Mouse (Mus musculus): ENCODE data around the gene Igf1r. TPM values are rescaled to one million over a fixed set of nuclear protein-coding genes. Genes with fewer than 3 reads are reported as not detected.

The Igf1r gene
- polyA plus RNA-seq, 1 experiment from 2014 or later, result 21.0 TPM

GRCm38 (mm10) chr7:67953764-67954242 lies 1.2 kb downstream of the Igf1r start:
- Histone ChIP-seq H3K27ac (no peak overlapping the region), H3K27me3 (ENCODE audit: control insufficient read depth, insufficient read depth, low read length) (0 out of 2 replicates have a peak, but pooled peaks cover 2% of the 10 kb centered on the region), H3K4me2 (replicated peaks) (peak overlapping the region; percentile 95), H3K4me3 (replicated peaks; ENCODE audit: low read length) (peak overlapping the region; percentile 77), H3K4me1 (replicated peaks; ENCODE audit: control insufficient read depth, insufficient read depth, low read length) (peaks cover 42% of the 10 kb centered on the region), H3K9me3 (ENCODE audit: control insufficient read depth, low read length) (no peaks in the 10 kb centered on the region), H3K36me3 (replicated peaks; ENCODE audit: control insufficient read depth, insufficient read depth) (no peaks in the 10 kb centered on the region), H3K9ac (peak overlapping the region; percentile 92)
- DNase-seq (ENCODE audit: low spot score) (no peak), ATAC-seq (ENCODE audit: low FRiP score) (no peak)
- under 1% methylated on average over 22 of the region's 23 CpGs for WGBS

GRCm38 (mm10) chr7:67954591-67955185 lies 2.1 kb downstream of the Igf1r start:
- H3K27ac ChIP-seq, result no peak overlapping the region

GRCm38 (mm10) chr7:67955276-67955675 lies 2.6 kb downstream of the Igf1r start:
- Histone ChIP-seq H3K27ac (no peak overlapping the region), H3K36me3 (replicated peaks; ENCODE audit: control insufficient read depth, insufficient read depth) (no peaks in the 10 kb centered on the region), H3K27me3 (ENCODE audit: control insufficient read depth, insufficient read depth, low read length) (no peaks in the 10 kb centered on the region), H3K9ac (peak overlapping the region; percentile 92), H3K4me1 (replicated peaks; ENCODE audit: control insufficient read depth, insufficient read depth, low read length) (peaks cover 43% of the 10 kb centered on the region), H3K9me3 (ENCODE audit: control insufficient read depth, low read length) (no peaks in the 10 kb centered on the region), H3K4me3 (replicated peaks; ENCODE audit: low read length) (peak overlapping the region; percentile 77), H3K4me2 (replicated peaks) (peak overlapping the region; percentile 95)
- ATAC-seq (ENCODE audit: low FRiP score), result no peak
- DNase-seq (ENCODE audit: low spot score), result no peak
- WGBS, result 30% methylated on average over 5 of the region's 5 CpGs

More at GRCm38 (mm10) chr7:67954591-67955185, 2.1 kb downstream of the Igf1r start:
- Histone ChIP-seq H3K4me3 (replicated peaks; ENCODE audit: low read length) (peak overlapping the region; percentile 77), H3K9ac (peak overlapping the region; percentile 92), H3K4me1 (replicated peaks; ENCODE audit: control insufficient read depth, insufficient read depth, low read length) (peaks cover 43% of the 10 kb centered on the region), H3K36me3 (replicated peaks; ENCODE audit: control insufficient read depth, insufficient read depth) (no peaks in the 10 kb centered on the region), H3K9me3 (ENCODE audit: control insufficient read depth, low read length) (no peaks in the 10 kb centered on the region), H3K27me3 (ENCODE audit: control insufficient read depth, insufficient read depth, low read length) (no peaks in the 10 kb centered on the region), H3K4me2 (replicated peaks) (peak overlapping the region; percentile 95)
- 1% methylated on average over 10 of the region's 10 CpGs for WGBS
- DNase-seq (ENCODE audit: low spot score), result no peak
- ATAC-seq (ENCODE audit: low FRiP score), result no peak

GRCm38 (mm10) chr7:67957376-67957775 lies 4.7 kb downstream of the Igf1r start:
- Histone ChIP-seq H3K4me1 (replicated peaks; ENCODE audit: control insufficient read depth, insufficient read depth, low read length) (peaks cover 43% of the 10 kb centered on the region), H3K36me3 (replicated peaks; ENCODE audit: control insufficient read depth, insufficient read depth) (no peaks in the 10 kb centered on the region)
- no peak for ATAC-seq (ENCODE audit: low FRiP score)

GRCm38 (mm10) chr7:67958045-67958444 lies 5.4 kb downstream of the Igf1r start:
- H3K36me3 ChIP-seq (replicated peaks; ENCODE audit: control insufficient read depth, insufficient read depth), result no peaks in the 10 kb centered on the region
- H3K4me3 ChIP-seq (replicated peaks; ENCODE audit: low read length), result no peak overlapping the region
- no peak overlapping the region for H3K4me2 ChIP-seq (replicated peaks)
- ATAC-seq (ENCODE audit: low FRiP score), result no peak
- peaks cover 43% of the 10 kb centered on the region for H3K4me1 ChIP-seq (replicated peaks; ENCODE audit: control insufficient read depth, insufficient read depth, low read length)
- no peaks in the 10 kb centered on the region for H3K27me3 ChIP-seq (ENCODE audit: control insufficient read depth, insufficient read depth, low read length)
- H3K9me3 ChIP-seq (ENCODE audit: control insufficient read depth, low read length), result no peaks in the 10 kb centered on the region
- DNase-seq (ENCODE audit: low spot score), result no peak
- no peak overlapping the region for H3K27ac ChIP-seq
- WGBS, result 85% methylated on average over 18 of the region's 18 CpGs
- H3K9ac ChIP-seq, result no peak overlapping the region

More at GRCm38 (mm10) chr7:67957376-67957775, 4.7 kb downstream of the Igf1r start:
- DNase-seq (ENCODE audit: low spot score), result no peak
- Histone ChIP-seq H3K4me3 (replicated peaks; ENCODE audit: low read length) (no peak overlapping the region), H3K9me3 (ENCODE audit: control insufficient read depth, low read length) (no peaks in the 10 kb centered on the region), H3K27me3 (ENCODE audit: control insufficient read depth, insufficient read depth, low read length) (no peaks in the 10 kb centered on the region), H3K27ac (no peak overlapping the region), H3K9ac (no peak overlapping the region), H3K4me2 (replicated peaks) (no peak overlapping the region)
- WGBS, result 75% methylated on average over 6 of the region's 6 CpGs

GRCm38 (mm10) chr7:67960701-67961100 lies 8.1 kb downstream of the Igf1r start:
- H3K9ac ChIP-seq, result no peak overlapping the region
- H3K4me1 ChIP-seq (replicated peaks; ENCODE audit: control insufficient read depth, insufficient read depth, low read length), result peaks cover 23% of the 10 kb centered on the region
- H3K36me3 ChIP-seq (replicated peaks; ENCODE audit: control insufficient read depth, insufficient read depth), result no peaks in the 10 kb centered on the region
- H3K4me2 ChIP-seq (replicated peaks), result no peak overlapping the region
- DNase-seq (ENCODE audit: low spot score), result no peak
- no peaks in the 10 kb centered on the region for H3K27me3 ChIP-seq (ENCODE audit: control insufficient read depth, insufficient read depth, low read length)
- no peak overlapping the region for H3K27ac ChIP-seq
- H3K9me3 ChIP-seq (ENCODE audit: control insufficient read depth, low read length), result no peaks in the 10 kb centered on the region
- 35% methylated on average over 9 of the region's 9 CpGs for WGBS
- H3K4me3 ChIP-seq (replicated peaks; ENCODE audit: low read length), result no peak overlapping the region
- ATAC-seq (ENCODE audit: low FRiP score), result no peak; the same call in 1 of the 2 replicates

- 14% methylated on average over 14 of the region's 14 CpGs for WGBS
- H3K4me1 ChIP-seq (replicated peaks; ENCODE audit: control insufficient read depth, insufficient read depth, low read length), result peaks cover 14% of the 10 kb centered on the region
- no peak overlapping the region for H3K4me2 ChIP-seq (replicated peaks)
- no peaks in the 10 kb centered on the region for H3K27me3 ChIP-seq (ENCODE audit: control insufficient read depth, insufficient read depth, low read length)
- no peak overlapping the region for H3K4me3 ChIP-seq (replicated peaks; ENCODE audit: low read length)
- DNase-seq (ENCODE audit: low spot score), result peak; percentile 83
- ATAC-seq (ENCODE audit: low FRiP score), result peak; percentile 77
- H3K36me3 ChIP-seq (replicated peaks; ENCODE audit: control insufficient read depth, insufficient read depth), result no peaks in the 10 kb centered on the region
- no peaks in the 10 kb centered on the region for H3K9me3 ChIP-seq (ENCODE audit: control insufficient read depth, low read length)
- H3K9ac ChIP-seq, result no peak overlapping the region
- H3K27ac ChIP-seq, result no peak overlapping the region
Measured at GRCm38 (mm10) chr7:67961567-67962267, 9.1 kb downstream of the Igf1r start.

- H3K4me1 ChIP-seq (replicated peaks; ENCODE audit: control insufficient read depth, insufficient read depth, low read length), result peaks cover 1% of the 10 kb centered on the region; the same call in 1 of the 2 replicates
- ATAC-seq (ENCODE audit: low FRiP score) (no peak), DNase-seq (ENCODE audit: low spot score) (no peak)
- no peak overlapping the region for H3K4me2 ChIP-seq (replicated peaks)
- no peaks in the 10 kb centered on the region for H3K36me3 ChIP-seq (replicated peaks; ENCODE audit: control insufficient read depth, insufficient read depth)
- WGBS, result 83% methylated on average over 3 of the region's 3 CpGs
- H3K27me3 ChIP-seq (ENCODE audit: control insufficient read depth, insufficient read depth, low read length), result no peaks in the 10 kb centered on the region
- H3K27ac ChIP-seq, result no peak overlapping the region
- H3K9ac ChIP-seq, result no peak overlapping the region
- no peaks in the 10 kb centered on the region for H3K9me3 ChIP-seq (ENCODE audit: control insufficient read depth, low read length)
- H3K4me3 ChIP-seq (replicated peaks; ENCODE audit: low read length), result no peak overlapping the region
Measured at GRCm38 (mm10) chr7:67963691-67964090, 11.1 kb downstream of the Igf1r start.

GRCm38 (mm10) chr7:67968394-67968793 lies 15.8 kb downstream of the Igf1r start:
- WGBS, result 90% methylated on average over 12 of the region's 12 CpGs
- peaks cover 29% of the 10 kb centered on the region for H3K4me1 ChIP-seq (replicated peaks; ENCODE audit: control insufficient read depth, insufficient read depth, low read length)
- H3K9me3 ChIP-seq (ENCODE audit: control insufficient read depth, low read length), result no peaks in the 10 kb centered on the region
- no peaks in the 10 kb centered on the region for H3K36me3 ChIP-seq (replicated peaks; ENCODE audit: control insufficient read depth, insufficient read depth)
- no peaks in the 10 kb centered on the region for H3K27me3 ChIP-seq (ENCODE audit: control insufficient read depth, insufficient read depth, low read length)
- H3K4me2 ChIP-seq (replicated peaks), result no peak overlapping the region
- no peak overlapping the region for H3K27ac ChIP-seq
- no peak for DNase-seq (ENCODE audit: low spot score)
- no peak for ATAC-seq (ENCODE audit: low FRiP score)
- no peak overlapping the region for H3K9ac ChIP-seq
- no peak overlapping the region for H3K4me3 ChIP-seq (replicated peaks; ENCODE audit: low read length)
